Mouse (Mus musculus) MEL (cell line): ENCODE results near the gene Lgr6.

ENCODE experiments used
- CTCF ChIP-seq, 3 experiments: IDR thresholded peaks in 2 of 3; conservative IDR thresholded peaks in 1 of 3; 2 replicates each; pipeline ENCODE4 v1.5.1; 2011 to 2012; ENCODE audit warnings: low read length in 3 of 3, low read depth in 2 of 3, mild to moderate bottlenecking in 2 of 3, improper control_type of control experiment in 1 of 3, inconsistent platforms in 1 of 3, mixed read lengths in 1 of 3, moderate library complexity in 1 of 3; ENCODE audit not compliant: control insufficient read depth in 1 of 3, insufficient read depth in 1 of 3, poor library complexity in 1 of 3, severe bottlenecking in 1 of 3
- EP300 ChIP-seq, 2 experiments: IDR thresholded peaks; 2 replicates each; pipeline ENCODE4 v1.6.1; 2011; ENCODE audit warnings: improper control_type of control experiment in 2 of 2, low read length in 2 of 2, low read depth in 1 of 2, mild to moderate bottlenecking in 1 of 2
- KAT2A ChIP-seq: conservative IDR thresholded peaks from 2 replicates; pipeline ENCODE4 v1.6.1; 2012; ENCODE audit warnings: low read depth, low read length, improper control_type of control experiment, inconsistent platforms
- MAFK ChIP-seq: IDR thresholded peaks from 2 replicates; pipeline ENCODE4 v1.6.1; 2011; ENCODE audit warnings: low read depth, mild to moderate bottlenecking, low read length, improper control_type of control experiment, borderline replicate concordance
- MYC ChIP-seq: IDR thresholded peaks from 2 replicates; pipeline ENCODE4 v1.6.1; 2011; ENCODE audit warnings: low read depth, mild to moderate bottlenecking, low read length, improper control_type of control experiment, moderate library complexity
- POLR2A ChIP-seq, 2 experiments: IDR thresholded peaks; 2 replicates each; pipeline ENCODE4 v1.6.1; 2011 to 2012; ENCODE audit warnings: low read length in 2 of 2, mild to moderate bottlenecking in 2 of 2, control low read depth in 1 of 2, improper control_type of control experiment in 1 of 2, low read depth in 1 of 2, moderate library complexity in 1 of 2; ENCODE audit not compliant: control insufficient read depth in 1 of 2, insufficient read depth in 1 of 2, poor library complexity in 1 of 2
- POLR2AphosphoS2 ChIP-seq: IDR thresholded peaks from 2 replicates; pipeline ENCODE4 v1.6.1; 2011; ENCODE audit warnings: low read length, improper control_type of control experiment
- POLR2AphosphoS5 ChIP-seq: IDR thresholded peaks from 2 replicates; pipeline ENCODE4 v1.6.1; 2012; ENCODE audit warnings: low read depth, borderline replicate concordance, mild to moderate bottlenecking, inconsistent platforms, low read length, moderate library complexity, mixed read lengths
- RCOR1 ChIP-seq: IDR thresholded peaks from 2 replicates; pipeline ENCODE4 v1.6.1; 2012; ENCODE audit warnings: low read depth, mild to moderate bottlenecking, inconsistent platforms, low read length, improper control_type of control experiment
- UBTF ChIP-seq: IDR thresholded peaks from 2 replicates; pipeline ENCODE4 v1.6.1; 2012; ENCODE audit warnings: low read depth, mild to moderate bottlenecking, inconsistent platforms, low read length, improper control_type of control experiment, moderate library complexity, borderline replicate concordance; ENCODE audit not compliant: insufficient read depth
- ZC3H11A ChIP-seq: IDR thresholded peaks from 2 replicates; pipeline ENCODE4 v1.6.1; 2012; ENCODE audit warnings: low read depth, mild to moderate bottlenecking, inconsistent platforms, low read length, improper control_type of control experiment
- ZKSCAN1 ChIP-seq: IDR thresholded peaks from 2 replicates; pipeline ENCODE4 v1.6.1; 2012; ENCODE audit warnings: low read depth, mild to moderate bottlenecking, inconsistent platforms, low read length, improper control_type of control experiment, moderate library complexity

GRCm38 (mm10) chr1:135129543-135130183, 24.6 kb upstream of the Lgr6 start:
- TF ChIP-seq UBTF, result no peak
- no peak for TF ChIP-seq CTCF (IDR thresholded peaks at IDR 0.05 in 2 of 3, conservative IDR thresholded peaks at IDR 0.05 in 1 of 3; ENCODE audit: control insufficient read depth in 1 of 3, insufficient read depth in 1 of 3, low read depth in 2 of 3, low read length in 3 of 3, poor library complexity in 1 of 3, severe bottlenecking in 1 of 3)
- no peak for TF ChIP-seq MAFK
- TF ChIP-seq POLR2A (IDR thresholded peaks at IDR 0.05; ENCODE audit: control insufficient read depth in 1 of 2, insufficient read depth in 1 of 2, low read depth in 1 of 2, low read length in 2 of 2, poor library complexity in 1 of 2), result no peak
- TF ChIP-seq KAT2A, result no peak
- TF ChIP-seq EP300 (IDR thresholded peaks at IDR 0.05; ENCODE audit: low read depth in 1 of 2, low read length in 2 of 2), result no peak
- no peak for TF ChIP-seq POLR2AphosphoS5
- no peak for TF ChIP-seq ZC3H11A
- TF ChIP-seq POLR2AphosphoS2, result no peak
- no peak for TF ChIP-seq ZKSCAN1
- no peak for TF ChIP-seq MYC
- TF ChIP-seq RCOR1, result no peak
